Mouse (Mus musculus) kidney, adult 2 months (tissue): ENCODE data around the gene Cobl. TPM values are rescaled to one million over a fixed set of nuclear protein-coding genes. Genes with fewer than 3 reads are reported as not detected.

Source experiments
- DNase-seq: peaks from one replicate; pipeline ENCODE4 v3.0.0; 2021
- H3K27ac ChIP-seq: fragments of 200-500 bp; 2 replicates; pipeline ENCODE4 v1.5.1; 2012; ENCODE audit warnings: low read depth, low read length, control low read depth, inconsistent platforms; ENCODE audit not compliant: insufficient read depth
- H3K27me3 ChIP-seq: fragments of 200-500 bp; replicated peaks from 2 replicates; pipeline ENCODE4 v1.6.1; 2012; ENCODE audit warnings: mild to moderate bottlenecking, moderate library complexity, low read length, inconsistent platforms; ENCODE audit not compliant: control insufficient read depth, insufficient read depth
- H3K36me3 ChIP-seq: fragments of 200-500 bp; 2 replicates; pipeline ENCODE4 v1.6.1; 2012; ENCODE audit warnings: mild to moderate bottlenecking, moderate library complexity, low read length, inconsistent platforms; ENCODE audit not compliant: control insufficient read depth, insufficient read depth
- H3K4me1 ChIP-seq: fragments of 200-500 bp; 2 replicates; pipeline ENCODE4 v1.6.1; 2011; ENCODE audit warnings: low read length; ENCODE audit not compliant: control insufficient read depth, insufficient read depth
- H3K4me3 ChIP-seq: fragments of 200-500 bp; 2 replicates; pipeline ENCODE4 v1.5.1; 2011; ENCODE audit warnings: mild to moderate bottlenecking, low read depth, low read length, control low read depth; ENCODE audit not compliant: insufficient read depth
- CTCF ChIP-seq: fragments of 200-500 bp; conservative IDR thresholded peaks from 2 replicates; pipeline ENCODE4 v1.5.1; 2011; ENCODE audit warnings: low read depth, mild to moderate bottlenecking, control low read depth, low read length, moderate library complexity, mixed read lengths; ENCODE audit not compliant: insufficient read depth, insufficient read length
- POLR2A ChIP-seq: fragments of 200-500 bp; IDR thresholded peaks from one replicate; pipeline ENCODE4 v1.6.1; 2011; ENCODE audit warnings: low read depth, low read length, control low read depth
- WGBS: fragments of 180-500 bp; shearing (Covaris S2); methylation state at CpG from one replicate; pipeline ENCODE4 v1.1.7; 2018; 5-methylcytosine and 5-hydroxymethylcytosine counted together
- polyA plus RNA-seq: library from polyadenylated mRNA; depleted of rRNA; stranded (reverse); fragments of >200 nt; gene quantifications from 2 replicates; pipeline ENCODE4 v1.2.3, GENCODE M21; 2012; rRNA removed

The Cobl gene
- 15.1 and 18.0 TPM in 2 replicates for polyA plus RNA-seq

- Histone ChIP-seq H3K4me1 (peaks cover 3% of the 10 kb centered on the region; the same call in 1 of the 2 replicates), H3K27ac (peak within 1 kb of the TSS; percentile 49), H3K4me3 (peak within 1 kb of the TSS; percentile 67), H3K36me3 (no peaks in the 10 kb centered on the region), H3K27me3 (no peaks in the 10 kb centered on the region)
- TF ChIP-seq CTCF, result no peak
- no peak for TF ChIP-seq POLR2A
- WGBS, result 2% methylated on average over 77 of the region's 89 CpGs
- peak; percentile 55 for DNase-seq
Observed at GRCm38 (mm10) chr11:12464181-12465162, at the start of gene Cobl. TSS of gene Cobl (minus strand) at chr11:12464960.

- no peak overlapping the region for H3K4me3 ChIP-seq
- DNase-seq, result no peak
- H3K27me3 ChIP-seq, result no peaks in the 10 kb centered on the region
- no peaks in the 10 kb centered on the region for H3K4me1 ChIP-seq
- no peaks in the 10 kb centered on the region for H3K36me3 ChIP-seq
- H3K27ac ChIP-seq, result no peak overlapping the region
- no peak for TF ChIP-seq CTCF
- no peak for TF ChIP-seq POLR2A
- WGBS, result 31% methylated on average over 5 of the region's 5 CpGs
Observed at GRCm38 (mm10) chr11:12513796-12514195, 49.0 kb upstream of the Cobl start.

GRCm38 (mm10) chr11:12506371-12506890 lies 41.7 kb upstream of the Cobl start:
- WGBS, result 77% methylated on average over 6 of the region's 6 CpGs
- Histone ChIP-seq H3K27ac (no peak overlapping the region), H3K4me1 (no peaks in the 10 kb centered on the region), H3K36me3 (no peaks in the 10 kb centered on the region), H3K4me3 (no peak overlapping the region), H3K27me3 (no peaks in the 10 kb centered on the region)
- no peak for DNase-seq
- TF ChIP-seq CTCF (no peak), POLR2A (no peak)

- 95% methylated on average over 4 of the region's 4 CpGs for WGBS
Observed at GRCm38 (mm10) chr11:12503756-12504155, 39.0 kb upstream of the Cobl start.

GRCm38 (mm10) chr11:12501721-12502120 lies 37.0 kb upstream of the Cobl start:
- Histone ChIP-seq H3K4me3 (no peak overlapping the region), H3K36me3 (no peaks in the 10 kb centered on the region), H3K4me1 (no peaks in the 10 kb centered on the region), H3K27ac (no peak overlapping the region), H3K27me3 (no peaks in the 10 kb centered on the region)
- DNase-seq, result no peak
- 84% methylated on average over 3 of the region's 3 CpGs for WGBS
- no peak for TF ChIP-seq CTCF

More at GRCm38 (mm10) chr11:12503756-12504155, 39.0 kb upstream of the Cobl start:
- Histone ChIP-seq H3K4me3 (no peak overlapping the region), H3K4me1 (no peaks in the 10 kb centered on the region), H3K36me3 (no peaks in the 10 kb centered on the region), H3K27ac (no peak overlapping the region), H3K27me3 (no peaks in the 10 kb centered on the region)
- DNase-seq, result no peak
- TF ChIP-seq POLR2A, result no peak
- no peak for TF ChIP-seq CTCF

- Histone ChIP-seq H3K4me1 (no peaks in the 10 kb centered on the region), H3K27ac (no peak overlapping the region), H3K36me3 (no peaks in the 10 kb centered on the region), H3K27me3 (no peaks in the 10 kb centered on the region), H3K4me3 (no peak overlapping the region)
- DNase-seq, result no peak
- no peak for TF ChIP-seq CTCF
- TF ChIP-seq POLR2A, result no peak
Observed at GRCm38 (mm10) chr11:12493791-12494190, 29.0 kb upstream of the Cobl start.

- Histone ChIP-seq H3K4me1 (peaks cover 9% of the 10 kb centered on the region), H3K4me3 (no peak overlapping the region), H3K36me3 (no peaks in the 10 kb centered on the region), H3K27me3 (no peaks in the 10 kb centered on the region), H3K27ac (no peak overlapping the region; the same call in 1 of the 2 replicates)
- TF ChIP-seq POLR2A, result no peak
- no peak for TF ChIP-seq CTCF
- no peak for DNase-seq
- WGBS, result 88% methylated on average over 3 of the region's 3 CpGs
Observed at GRCm38 (mm10) chr11:12479856-12480403, 15.2 kb upstream of the Cobl start.
